Mouse (Mus musculus) liver, embryonic 15.5 days (tissue): ENCODE results near the gene Eif4e3. TPM values are rescaled to one million over a fixed set of nuclear protein-coding genes. Genes with fewer than 3 reads are reported as not detected.

Experiments used
- ATAC-seq: fragments of 200-750 bp; cut with Nextera tagmentation; 2 replicates; pipeline ENCODE4 v1.8.0; 2017; ENCODE audit warnings: moderate number of reproducible peaks, mild to moderate bottlenecking, moderate library complexity; ENCODE audit not compliant: insufficient read depth
- H3K27ac ChIP-seq: fragments of 300-500 bp; sonication (generic); replicated peaks from 2 replicates; pipeline ENCODE4 v1.5.1; 2015; ENCODE audit warnings: mild to moderate bottlenecking, inconsistent platforms
- H3K27me3 ChIP-seq: fragments of 300-500 bp; sonication (generic); 2 replicates; pipeline ENCODE4 v1.6.1; 2015; ENCODE audit warnings: mild to moderate bottlenecking, inconsistent platforms
- H3K36me3 ChIP-seq: fragments of 300-500 bp; sonication (generic); replicated peaks from 2 replicates; pipeline ENCODE4 v1.6.1; 2015; ENCODE audit warnings: moderate library complexity, mild to moderate bottlenecking, inconsistent platforms
- H3K4me1 ChIP-seq: fragments of 300-500 bp; sonication (generic); replicated peaks from 2 replicates; pipeline ENCODE4 v1.6.1; 2015; ENCODE audit warnings: inconsistent platforms
- H3K4me2 ChIP-seq: fragments of 300-500 bp; sonication (generic); 2 replicates; pipeline ENCODE4 v1.6.1; 2015; ENCODE audit warnings: moderate library complexity, mild to moderate bottlenecking, inconsistent platforms
- H3K4me3 ChIP-seq: fragments of 300-500 bp; sonication (generic); replicated peaks from 2 replicates; pipeline ENCODE4 v1.5.1; 2015; ENCODE audit warnings: mild to moderate bottlenecking, inconsistent platforms
- H3K9ac ChIP-seq: fragments of 300-500 bp; sonication (generic); 2 replicates; pipeline ENCODE4 v1.6.1; 2015; ENCODE audit warnings: moderate library complexity, mild to moderate bottlenecking, inconsistent platforms
- H3K9me3 ChIP-seq: fragments of 300-500 bp; sonication (generic); replicated peaks from 2 replicates; pipeline ENCODE4 v1.6.1; 2016; ENCODE audit warnings: inconsistent platforms
- WGBS: fragments of 180-500 bp; shearing (Covaris S2); methylation state at CpG from one replicate; pipeline ENCODE4 v1.1.7; 2015; ENCODE audit warnings: mixed read lengths; ENCODE audit not compliant: insufficient replicate concordance; 5-methylcytosine and 5-hydroxymethylcytosine counted together
- polyA plus RNA-seq: library from polyadenylated mRNA; unstranded; fragments of >200 nt; fragmentation: Nextera tagmentation; extraction: Ambion mirVana; gene quantifications from 2 replicates; pipeline ENCODE4 v1.2.1, GENCODE M21; 2015

The Eif4e3 gene
- polyA plus RNA-seq, 1 experiment from 2014 or later = 2.2 TPM

- Histone ChIP-seq H3K27me3 (peaks cover 15% of the 10 kb centered on the region), H3K4me3 (no peak overlapping the region), H3K9me3 (no peaks in the 10 kb centered on the region), H3K4me1 (peaks cover 2% of the 10 kb centered on the region; the same call in 1 of the 2 replicates), H3K27ac (no peak overlapping the region), H3K36me3 (no peaks in the 10 kb centered on the region), H3K9ac (no peak overlapping the region), H3K4me2 (no peak overlapping the region)
- 25% methylated on average over 3 of the region's 3 CpGs for WGBS
- no peak for ATAC-seq
Measured at GRCm38 (mm10) chr6:99660443-99660842, 6.1 kb downstream of the Eif4e3 start.

- Histone ChIP-seq H3K9ac (no peak overlapping the region), H3K4me1 (no peaks in the 10 kb centered on the region; the same call in 1 of the 2 replicates), H3K27ac (no peak overlapping the region), H3K9me3 (no peaks in the 10 kb centered on the region), H3K4me3 (no peak overlapping the region), H3K36me3 (no peaks in the 10 kb centered on the region), H3K4me2 (no peak overlapping the region), H3K27me3 (no peaks in the 10 kb centered on the region)
- 47% methylated on average over 10 of the region's 10 CpGs for WGBS
- ATAC-seq = no peak
Measured at GRCm38 (mm10) chr6:99658586-99658985, 8.0 kb downstream of the Eif4e3 start.

GRCm38 (mm10) chr6:99656088-99656487, 10.5 kb downstream of the Eif4e3 start:
- Histone ChIP-seq H3K4me2 (no peak overlapping the region), H3K4me1 (no peaks in the 10 kb centered on the region; the same call in 1 of the 2 replicates), H3K9me3 (no peaks in the 10 kb centered on the region), H3K27me3 (no peaks in the 10 kb centered on the region), H3K36me3 (no peaks in the 10 kb centered on the region), H3K27ac (no peak overlapping the region), H3K9ac (no peak overlapping the region), H3K4me3 (no peak overlapping the region)
- no peak for ATAC-seq
- 59% methylated on average over 2 of the region's 2 CpGs for WGBS

- Histone ChIP-seq H3K9ac (no peak overlapping the region), H3K4me2 (peak overlapping the region; percentile 43), H3K36me3 (no peaks in the 10 kb centered on the region), H3K27me3 (no peaks in the 10 kb centered on the region), H3K4me1 (no peaks in the 10 kb centered on the region; the same call in 1 of the 2 replicates), H3K27ac (no peak overlapping the region), H3K9me3 (no peaks in the 10 kb centered on the region), H3K4me3 (peak overlapping the region; percentile 8; the same call in 1 of the 2 replicates)
- 17% methylated on average over 7 of the region's 7 CpGs for WGBS
- ATAC-seq = no peak
Measured at GRCm38 (mm10) chr6:99655488-99655887, 11.1 kb downstream of the Eif4e3 start.

GRCm38 (mm10) chr6:99654343-99654742, 12.2 kb downstream of the Eif4e3 start:
- Histone ChIP-seq H3K9me3 (no peaks in the 10 kb centered on the region), H3K4me2 (no peak overlapping the region), H3K27me3 (no peaks in the 10 kb centered on the region), H3K36me3 (no peaks in the 10 kb centered on the region), H3K4me3 (no peak overlapping the region), H3K4me1 (no peaks in the 10 kb centered on the region; the same call in 1 of the 2 replicates), H3K9ac (no peak overlapping the region), H3K27ac (no peak overlapping the region)
- no peak for ATAC-seq
- WGBS = 61% methylated on average over 5 of the region's 5 CpGs

GRCm38 (mm10) chr6:99652341-99652740, 14.2 kb downstream of the Eif4e3 start:
- Histone ChIP-seq H3K27me3 (no peaks in the 10 kb centered on the region), H3K4me3 (no peak overlapping the region), H3K4me1 (no peaks in the 10 kb centered on the region; the same call in 1 of the 2 replicates), H3K9ac (no peak overlapping the region), H3K27ac (no peak overlapping the region), H3K9me3 (no peaks in the 10 kb centered on the region), H3K4me2 (no peak overlapping the region), H3K36me3 (no peaks in the 10 kb centered on the region)
- ATAC-seq = no peak
- WGBS = 56% methylated on average over 2 of the region's 2 CpGs

- no peaks in the 10 kb centered on the region for H3K4me1 ChIP-seq
- no peaks in the 10 kb centered on the region for H3K9me3 ChIP-seq
- WGBS = 32% methylated on average over 2 of the region's 2 CpGs
- H3K4me3 ChIP-seq = no peak overlapping the region
- H3K9ac ChIP-seq = no peak overlapping the region
- no peaks in the 10 kb centered on the region for H3K36me3 ChIP-seq
- no peak for ATAC-seq
- no peak overlapping the region for H3K27ac ChIP-seq
- H3K4me2 ChIP-seq = no peak overlapping the region
- no peaks in the 10 kb centered on the region for H3K27me3 ChIP-seq
Measured at GRCm38 (mm10) chr6:99649307-99649706, 17.3 kb downstream of the Eif4e3 start.

GRCm38 (mm10) chr6:99646344-99646743, 20.2 kb downstream of the Eif4e3 start:
- Histone ChIP-seq H3K9ac (no peak overlapping the region), H3K27me3 (no peaks in the 10 kb centered on the region), H3K36me3 (no peaks in the 10 kb centered on the region), H3K4me1 (no peaks in the 10 kb centered on the region), H3K9me3 (no peaks in the 10 kb centered on the region), H3K27ac (no peak overlapping the region), H3K4me3 (no peak overlapping the region), H3K4me2 (no peak overlapping the region)
- no peak for ATAC-seq
- 63% methylated on average over 10 of the region's 10 CpGs for WGBS

- Histone ChIP-seq H3K4me2 (no peak overlapping the region), H3K9me3 (no peaks in the 10 kb centered on the region), H3K4me3 (no peak overlapping the region), H3K4me1 (no peaks in the 10 kb centered on the region), H3K27ac (no peak overlapping the region), H3K9ac (no peak overlapping the region), H3K36me3 (no peaks in the 10 kb centered on the region), H3K27me3 (no peaks in the 10 kb centered on the region)
- no peak for ATAC-seq
- WGBS = 54% methylated on average over 5 of the region's 5 CpGs
Measured at GRCm38 (mm10) chr6:99644876-99645275, 21.7 kb downstream of the Eif4e3 start.

GRCm38 (mm10) chr6:99644386-99644785, 22.2 kb downstream of the Eif4e3 start:
- H3K9me3 ChIP-seq = no peaks in the 10 kb centered on the region
- WGBS = 58% methylated on average over 5 of the region's 5 CpGs
- H3K9ac ChIP-seq = no peak overlapping the region
- no peak overlapping the region for H3K4me3 ChIP-seq
- no peak for ATAC-seq
- H3K4me2 ChIP-seq = no peak overlapping the region
- H3K27ac ChIP-seq = no peak overlapping the region
- H3K27me3 ChIP-seq = no peaks in the 10 kb centered on the region
- no peaks in the 10 kb centered on the region for H3K36me3 ChIP-seq
- no peaks in the 10 kb centered on the region for H3K4me1 ChIP-seq

GRCm38 (mm10) chr6:99643439-99644199, 23.0 kb downstream of the Eif4e3 start:
- H3K36me3 ChIP-seq = no peaks in the 10 kb centered on the region
- H3K27me3 ChIP-seq = no peaks in the 10 kb centered on the region
- H3K4me2 ChIP-seq = no peak overlapping the region
- no peak overlapping the region for H3K27ac ChIP-seq
- H3K9me3 ChIP-seq = no peaks in the 10 kb centered on the region
- 54% methylated on average over 10 of the region's 10 CpGs for WGBS
- ATAC-seq = no peak
- H3K9ac ChIP-seq = no peak overlapping the region
- H3K4me1 ChIP-seq = no peaks in the 10 kb centered on the region
- no peak overlapping the region for H3K4me3 ChIP-seq

- WGBS = 45% methylated on average over 4 of the region's 4 CpGs
- H3K9me3 ChIP-seq = no peaks in the 10 kb centered on the region
- ATAC-seq = no peak
- no peak overlapping the region for H3K4me2 ChIP-seq
- H3K27ac ChIP-seq = no peak overlapping the region
- H3K4me1 ChIP-seq = peaks cover 11% of the 10 kb centered on the region; the same call in 1 of the 2 replicates
- no peaks in the 10 kb centered on the region for H3K36me3 ChIP-seq
- no peak overlapping the region for H3K4me3 ChIP-seq
- no peaks in the 10 kb centered on the region for H3K27me3 ChIP-seq
- H3K9ac ChIP-seq = no peak overlapping the region
Measured at GRCm38 (mm10) chr6:99637456-99637855, 29.1 kb downstream of the Eif4e3 start.
